Mouse (Mus musculus) liver, postnatal 0 days (tissue): ENCODE data around the gene Tcf20. TPM values are rescaled to one million over a fixed set of nuclear protein-coding genes. Genes with fewer than 3 reads are reported as not detected.

ENCODE experiments used
- ATAC-seq: fragments of 200-750 bp; cut with Nextera tagmentation; 2 replicates; pipeline ENCODE4 v1.8.0; 2017; ENCODE audit warnings: mild to moderate bottlenecking, moderate library complexity
- DNase-seq: peaks from one replicate; pipeline ENCODE4 v3.0.0-alpha.2; 2016
- H3K27ac ChIP-seq: fragments of 300-500 bp; sonication (generic); 2 replicates; pipeline ENCODE4 v1.5.1; 2014; ENCODE audit warnings: antibody characterized with exemption, moderate library complexity, mild to moderate bottlenecking, low read depth
- H3K27me3 ChIP-seq: fragments of 300-500 bp; sonication (generic); 2 replicates; pipeline ENCODE4 v1.6.1; 2014; ENCODE audit warnings: low read length, control low read depth, mixed read lengths; ENCODE audit not compliant: insufficient read depth
- H3K36me3 ChIP-seq: fragments of 300-500 bp; sonication (generic); replicated peaks from 2 replicates; pipeline ENCODE4 v1.6.1; 2014; ENCODE audit warnings: mild to moderate bottlenecking, control low read depth, low read length, moderate library complexity, mixed read lengths; ENCODE audit not compliant: insufficient read depth
- H3K4me1 ChIP-seq: fragments of 300-500 bp; sonication (generic); 2 replicates; pipeline ENCODE4 v1.6.1; 2014; ENCODE audit warnings: antibody characterized with exemption, mild to moderate bottlenecking, control low read depth; ENCODE audit not compliant: insufficient read depth
- H3K4me2 ChIP-seq: fragments of 300-500 bp; sonication (generic); 2 replicates; pipeline ENCODE4 v1.6.1; 2014; ENCODE audit warnings: low read depth, mild to moderate bottlenecking, low read length, moderate library complexity, mixed read lengths
- H3K4me3 ChIP-seq: fragments of 300-500 bp; sonication (generic); 2 replicates; pipeline ENCODE4 v1.5.1; 2014; ENCODE audit warnings: low read depth, low read length
- H3K9ac ChIP-seq: fragments of 300-500 bp; sonication (generic); replicated peaks from 2 replicates; pipeline ENCODE4 v1.6.1; 2014; ENCODE audit warnings: mild to moderate bottlenecking, moderate library complexity
- H3K9me3 ChIP-seq: fragments of 300-500 bp; sonication (generic); 2 replicates; pipeline ENCODE4 v1.6.1; 2016; ENCODE audit warnings: mild to moderate bottlenecking, control low read depth, low read length, mixed read lengths
- CTCF ChIP-seq: sonication (generic); IDR thresholded peaks from 2 replicates; pipeline ENCODE4 v1.5.1; 2016; ENCODE audit warnings: antibody characterized with exemption, low read depth
- EP300 ChIP-seq: IDR thresholded peaks from 2 replicates; pipeline ENCODE4 v1.6.1; 2016; ENCODE audit warnings: antibody characterized with exemption, low read depth, mild to moderate bottlenecking
- WGBS: fragments of 180-500 bp; shearing (Covaris S2); extraction: QIAGEN DNeasy Blood & Tissue Kit; methylation state at CpG from one replicate; pipeline ENCODE4 v1.1.7; 2014; ENCODE audit not compliant: insufficient replicate concordance; 5-methylcytosine and 5-hydroxymethylcytosine counted together
- polyA plus RNA-seq: library from polyadenylated mRNA; unstranded; fragments of >200 nt; fragmentation: Nextera tagmentation; extraction: Ambion mirVana; gene quantifications from 2 replicates; pipeline ENCODE4 v1.2.1, GENCODE M21; 2015

The Tcf20 gene
- polyA plus RNA-seq, 1 experiment from 2014 or later = 1.8 TPM

DNA sequence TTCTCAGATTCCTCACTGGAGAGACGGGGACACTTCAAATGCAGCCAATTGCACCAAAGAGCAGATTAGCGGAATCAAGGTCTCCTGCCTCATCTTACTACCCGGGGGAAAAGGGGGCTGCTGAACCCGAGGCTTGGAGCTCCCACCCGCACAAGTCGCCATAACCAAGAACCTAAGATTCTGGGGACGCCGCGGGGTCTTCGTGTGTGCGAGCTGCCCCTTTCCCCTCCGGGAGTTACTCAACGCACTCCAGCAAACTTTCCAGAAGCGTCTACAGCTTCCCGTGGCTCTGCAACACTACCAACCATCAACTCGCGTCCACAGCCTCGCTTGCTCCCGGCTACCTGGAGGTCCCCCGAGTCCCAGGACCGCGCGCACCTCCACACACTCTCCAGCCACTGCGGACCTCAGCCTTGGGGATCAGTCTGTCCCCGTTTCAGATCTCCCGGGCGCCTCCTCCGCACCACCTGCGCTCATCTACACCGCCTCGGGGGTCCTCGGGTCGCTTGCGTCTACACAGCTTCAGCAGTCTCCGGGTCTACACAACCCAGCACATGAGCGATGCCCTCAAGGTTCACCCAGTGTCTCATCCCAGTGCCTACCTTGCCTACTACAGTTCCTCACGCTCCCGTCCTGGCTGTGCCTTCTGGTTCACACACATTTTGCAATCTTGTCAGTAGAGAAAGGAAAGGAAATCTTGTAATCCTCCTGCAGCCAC, 499 bp downstream of the Tcf20 start:
- H3K9ac ChIP-seq = peak overlapping the region; percentile 51
- no peak for TF ChIP-seq EP300
- no peak for TF ChIP-seq CTCF
- peaks cover 44% of the 10 kb centered on the region for H3K27me3 ChIP-seq
- ATAC-seq (peak; percentile 22), DNase-seq (peak; percentile 22)
- peaks cover 11% of the 10 kb centered on the region; the same call in 1 of the 2 replicates for H3K4me1 ChIP-seq
- 2% methylated on average over 38 of the region's 38 CpGs for WGBS
- peak overlapping the region; percentile 95 for H3K4me2 ChIP-seq
- peak overlapping the region; percentile 46 for H3K4me3 ChIP-seq
- H3K36me3 ChIP-seq = no peaks in the 10 kb centered on the region
- H3K9me3 ChIP-seq = no peaks in the 10 kb centered on the region
- no peak overlapping the region for H3K27ac ChIP-seq

DNA sequence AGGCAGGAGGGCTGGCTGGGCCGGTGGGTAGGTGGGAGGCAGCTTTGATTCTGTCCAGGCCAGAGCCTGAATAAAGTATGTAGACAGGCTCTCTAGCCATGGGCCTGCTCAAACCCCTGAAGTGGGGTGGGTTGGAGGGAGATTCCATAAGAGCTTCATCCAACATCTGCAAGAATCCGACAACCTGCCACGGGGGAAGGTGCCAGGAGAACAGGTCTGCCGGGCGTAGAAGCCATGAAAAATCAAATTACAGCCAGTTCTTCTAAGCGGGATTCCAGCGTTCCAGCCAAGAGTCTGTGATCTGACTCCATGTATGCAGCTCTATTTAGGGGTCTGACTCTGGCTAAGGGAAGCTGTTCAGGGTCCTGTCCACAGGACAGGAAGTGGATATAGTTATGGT, 3.1 kb downstream of the Tcf20 start:
- peaks cover 11% of the 10 kb centered on the region; the same call in 1 of the 2 replicates for H3K4me1 ChIP-seq
- 81% methylated on average over 7 of the region's 7 CpGs for WGBS
- no peaks in the 10 kb centered on the region for H3K9me3 ChIP-seq
- H3K4me3 ChIP-seq = no peak overlapping the region
- DNase-seq (no peak), ATAC-seq (no peak)
- H3K9ac ChIP-seq = no peak overlapping the region
- no peaks in the 10 kb centered on the region for H3K36me3 ChIP-seq
- TF ChIP-seq CTCF (no peak), EP300 (no peak)
- H3K27ac ChIP-seq = no peak overlapping the region
- H3K27me3 ChIP-seq = peaks cover 33% of the 10 kb centered on the region
- no peak overlapping the region for H3K4me2 ChIP-seq

- H3K27ac ChIP-seq = no peak overlapping the region
- H3K27me3 ChIP-seq = peaks cover 28% of the 10 kb centered on the region
- ATAC-seq = no peak
- no peak for DNase-seq
- no peak overlapping the region for H3K9ac ChIP-seq
- no peaks in the 10 kb centered on the region for H3K36me3 ChIP-seq
- no peaks in the 10 kb centered on the region for H3K9me3 ChIP-seq
- no peak for TF ChIP-seq CTCF
- TF ChIP-seq EP300 = no peak
- 38% methylated on average over 4 of the region's 4 CpGs for WGBS
- H3K4me2 ChIP-seq = no peak overlapping the region
- no peak overlapping the region for H3K4me3 ChIP-seq
- H3K4me1 ChIP-seq = peaks cover 11% of the 10 kb centered on the region; the same call in 1 of the 2 replicates
These were observed 3.6 kb downstream of the Tcf20 start for GRCm38 (mm10) chr15:82984097-82984496.

GRCm38 (mm10) chr15:82983416-82984026, 4.2 kb downstream of the Tcf20 start:
- H3K36me3 ChIP-seq = no peaks in the 10 kb centered on the region
- no peak overlapping the region for H3K4me2 ChIP-seq
- H3K9me3 ChIP-seq = no peaks in the 10 kb centered on the region
- H3K27me3 ChIP-seq = peaks cover 23% of the 10 kb centered on the region
- TF ChIP-seq CTCF (no peak), EP300 (no peak)
- no peak overlapping the region for H3K4me3 ChIP-seq
- H3K27ac ChIP-seq = no peak overlapping the region
- no peak overlapping the region for H3K9ac ChIP-seq
- 46% methylated on average over 9 of the region's 9 CpGs for WGBS
- no peak for DNase-seq
- ATAC-seq = no peak
- peaks cover 11% of the 10 kb centered on the region; the same call in 1 of the 2 replicates for H3K4me1 ChIP-seq

DNA sequence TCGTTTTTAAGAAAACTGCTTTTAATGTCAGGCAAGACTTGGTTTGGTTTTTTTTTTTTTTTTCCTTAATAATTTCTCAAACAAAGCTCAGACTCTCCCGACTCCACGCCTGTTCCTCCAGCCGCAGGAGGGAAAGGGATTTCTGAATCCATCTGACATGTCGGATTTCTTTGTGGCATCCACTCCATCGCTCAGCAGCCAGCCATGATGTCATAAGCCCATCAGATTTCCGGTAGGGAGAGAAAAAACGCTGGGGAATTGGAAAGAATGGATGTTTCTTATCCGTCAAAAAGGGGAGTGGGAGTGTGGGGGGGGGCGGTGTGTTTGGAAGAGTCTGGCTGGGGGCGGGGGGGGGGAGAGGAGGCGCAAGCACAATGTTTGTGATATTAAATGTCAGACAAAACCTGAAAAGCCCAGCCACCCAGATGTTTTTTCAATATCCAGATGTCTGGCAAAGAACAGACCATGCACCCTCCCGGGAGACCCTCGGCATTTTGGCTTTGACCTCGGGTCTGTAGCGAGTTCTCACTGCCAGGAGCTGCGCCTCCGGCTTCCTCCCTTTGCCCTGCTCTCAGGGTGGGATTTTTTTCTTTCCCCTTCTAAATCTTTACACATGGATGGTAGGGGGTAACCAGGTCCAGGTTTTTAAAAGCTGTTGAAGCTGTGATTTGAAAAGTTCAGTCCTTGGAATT, 4.8 kb downstream of the Tcf20 start:
- Histone ChIP-seq H3K4me1 (peaks cover 6% of the 10 kb centered on the region; the same call in 1 of the 2 replicates), H3K27me3 (peaks cover 23% of the 10 kb centered on the region), H3K27ac (no peak overlapping the region), H3K9me3 (no peaks in the 10 kb centered on the region), H3K4me2 (no peak overlapping the region), H3K36me3 (no peaks in the 10 kb centered on the region), H3K4me3 (no peak overlapping the region), H3K9ac (no peak overlapping the region)
- DNase-seq (no peak), ATAC-seq (no peak)
- WGBS = 33% methylated on average over 18 of the region's 18 CpGs
- TF ChIP-seq CTCF (no peak), EP300 (no peak)
